Mouse (Mus musculus): ENCODE results near the gene Esp6. TPM values are rescaled to one million over a fixed set of nuclear protein-coding genes. Genes with fewer than 3 reads are reported as not detected.
"Not testable (repeated sequence)": the region's sequence is repeated elsewhere in the genome, so short reads cannot be mapped to it uniquely, and the experiment has no call there.

Esp6 gene
- not detected in 2 replicates for polyA plus RNA-seq (2016; fragmentation: Nextera tagmentation; extraction: Ambion mirVana)

GRCm38 (mm10) chr17:40561207-40561606 is at the start of gene Esp6:
Gene Esp6, plus strand, starts transcription at chr17:40561507.
- H3K4me1 ChIP-seq = no peaks in the 10 kb centered on the region
- 86% methylated on average over 5 of the region's 5 CpGs for WGBS

GRCm38 (mm10) chr17:40519818-40520217 is 41.5 kb upstream of the Esp6 start, which contains the start of gene Esp8:
Gene Esp8, plus strand, starts transcription at chr17:40520022.
- peaks cover 4% of the 10 kb centered on the region for H3K4me1 ChIP-seq
- no peaks in the 10 kb centered on the region for H3K36me3 ChIP-seq
- 0 out of 2 replicates have a peak, but pooled peaks cover 3% of the 10 kb centered on the region for H3K9me3 ChIP-seq (replicated peaks)
- no peaks in the 10 kb centered on the region for H3K27me3 ChIP-seq (ENCODE audit: low read depth, poor library complexity, severe bottlenecking)
- 42% methylated on average over 3 of the region's 3 CpGs for WGBS
- no peak for DNase-seq (ENCODE audit: low spot score)
- no peak within 1 kb of the TSS; the same call in 1 of the 2 replicates for H3K27ac ChIP-seq (replicated peaks)
- H3K4me3 ChIP-seq = no peak within 1 kb of the TSS

More at GRCm38 (mm10) chr17:40561207-40561606, at the start of gene Esp6:
- Histone ChIP-seq H3K4me3 (no peak within 1 kb of the TSS), H3K27me3 (ENCODE audit: low read depth, poor library complexity, severe bottlenecking) (no peaks in the 10 kb centered on the region), H3K9me3 (replicated peaks) (no peaks in the 10 kb centered on the region), H3K36me3 (no peaks in the 10 kb centered on the region), H3K27ac (replicated peaks) (no peak within 1 kb of the TSS)
- no peak for DNase-seq (ENCODE audit: low spot score)

- Histone ChIP-seq H3K4me1 (no peaks in the 10 kb centered on the region), H3K9me3 (replicated peaks) (no peaks in the 10 kb centered on the region), H3K4me3 (no peak overlapping the region), H3K36me3 (no peaks in the 10 kb centered on the region), H3K27ac (replicated peaks) (no peak overlapping the region), H3K27me3 (ENCODE audit: low read depth, poor library complexity, severe bottlenecking) (no peaks in the 10 kb centered on the region)
- WGBS = 85% methylated on average over 3 of the region's 3 CpGs
- no peak for DNase-seq (ENCODE audit: low spot score)
These were observed 31.5 kb upstream of the Esp6 start for GRCm38 (mm10) chr17:40529813-40530212.

- Histone ChIP-seq H3K27ac (replicated peaks) (no peak overlapping the region), H3K4me1 (no peaks in the 10 kb centered on the region), H3K27me3 (ENCODE audit: low read depth, poor library complexity, severe bottlenecking) (no peaks in the 10 kb centered on the region), H3K36me3 (no peaks in the 10 kb centered on the region), H3K9me3 (replicated peaks) (no peaks in the 10 kb centered on the region), H3K4me3 (no peak overlapping the region)
- no peak for DNase-seq (ENCODE audit: low spot score)
- WGBS = 91% methylated on average over 1 of the region's 1 CpGs
These were observed 30.2 kb upstream of the Esp6 start for GRCm38 (mm10) chr17:40531147-40531546.

GRCm38 (mm10) chr17:40547005-40547404 is 14.3 kb upstream of the Esp6 start:
- not testable (repeated sequence) for H3K9me3 ChIP-seq (replicated peaks); H3K4me3 ChIP-seq; DNase-seq (ENCODE audit: low spot score); H3K27ac ChIP-seq (replicated peaks); H3K36me3 ChIP-seq; H3K27me3 ChIP-seq (ENCODE audit: low read depth, poor library complexity, severe bottlenecking); H3K4me1 ChIP-seq
- WGBS = 80% methylated on average over 5 of the region's 5 CpGs

GRCm38 (mm10) chr17:40553470-40553869 is 7.8 kb upstream of the Esp6 start:
- H3K27ac ChIP-seq (replicated peaks) = no peak overlapping the region
- no peak overlapping the region for H3K4me3 ChIP-seq
- 77% methylated on average over 1 of the region's 1 CpGs for WGBS
- DNase-seq (ENCODE audit: low spot score) = no peak
- H3K9me3 ChIP-seq (replicated peaks) = no peaks in the 10 kb centered on the region
- H3K27me3 ChIP-seq (ENCODE audit: low read depth, poor library complexity, severe bottlenecking) = no peaks in the 10 kb centered on the region
- no peaks in the 10 kb centered on the region for H3K4me1 ChIP-seq
- H3K36me3 ChIP-seq = no peaks in the 10 kb centered on the region

GRCm38 (mm10) chr17:40583906-40584305 is 22.6 kb downstream of the Esp6 start:
- H3K9me3 ChIP-seq (replicated peaks); H3K27me3 ChIP-seq (ENCODE audit: low read depth, poor library complexity, severe bottlenecking); H3K27ac ChIP-seq (replicated peaks); DNase-seq (ENCODE audit: low spot score); H3K36me3 ChIP-seq; H3K4me3 ChIP-seq; H3K4me1 ChIP-seq: not testable (repeated sequence)
- 39% methylated on average over 6 of the region's 6 CpGs for WGBS

GRCm38 (mm10) chr17:40591297-40591696 is 30.0 kb downstream of the Esp6 start:
- no peak for DNase-seq (ENCODE audit: low spot score)
- Histone ChIP-seq H3K27me3 (ENCODE audit: low read depth, poor library complexity, severe bottlenecking) (no peaks in the 10 kb centered on the region), H3K4me1 (0 out of 2 replicates have a peak, but pooled peaks cover 3% of the 10 kb centered on the region), H3K9me3 (replicated peaks) (no peaks in the 10 kb centered on the region), H3K4me3 (no peak overlapping the region), H3K36me3 (no peaks in the 10 kb centered on the region), H3K27ac (replicated peaks) (no peak overlapping the region)

- DNase-seq (ENCODE audit: low spot score) = no peak
- no peak within 1 kb of the TSS for H3K4me3 ChIP-seq
- 0 out of 2 replicates have a peak, but pooled peaks cover 3% of the 10 kb centered on the region for H3K4me1 ChIP-seq
- H3K27ac ChIP-seq (replicated peaks) = no peak within 1 kb of the TSS
- no peaks in the 10 kb centered on the region for H3K9me3 ChIP-seq (replicated peaks)
- no peaks in the 10 kb centered on the region for H3K27me3 ChIP-seq (ENCODE audit: low read depth, poor library complexity, severe bottlenecking)
- H3K36me3 ChIP-seq = no peaks in the 10 kb centered on the region
These were observed 37.0 kb downstream of the Esp6 start, which contains the start of gene Esp4 for GRCm38 (mm10) chr17:40598294-40598693. Gene Esp4, plus strand, starts transcription at chr17:40598594.

Other genes with a start within 250 kb of the Esp6 start
- gene Crisp1, start 242.3 kb upstream of the Esp6 start, polyA plus RNA-seq (2016; fragmentation: Nextera tagmentation; extraction: Ambion mirVana) = not detected in 2 replicates
- gene Esp8, start 41.5 kb upstream of the Esp6 start, polyA plus RNA-seq (2016; fragmentation: Nextera tagmentation; extraction: Ambion mirVana) = not detected in 2 replicates
- gene Esp4, start 37.1 kb downstream of the Esp6 start, polyA plus RNA-seq (2016; fragmentation: Nextera tagmentation; extraction: Ambion mirVana) = not detected in 2 replicates
- not detected in 2 replicates for gene Esp3, start 70.6 kb downstream of the Esp6 start, polyA plus RNA-seq (2016; fragmentation: Nextera tagmentation; extraction: Ambion mirVana)
- gene Esp1, start 165.6 kb downstream of the Esp6 start, polyA plus RNA-seq (2016; fragmentation: Nextera tagmentation; extraction: Ambion mirVana) = not detected in 2 replicates
- not detected in 2 replicates for gene Crisp2, start 245.5 kb downstream of the Esp6 start, polyA plus RNA-seq (2016; fragmentation: Nextera tagmentation; extraction: Ambion mirVana)
- gene Rhag, start 249.6 kb downstream of the Esp6 start, polyA plus RNA-seq (2016; fragmentation: Nextera tagmentation; extraction: Ambion mirVana) = 5.6 and 5.9 TPM in 2 replicates

All from midbrain, embryonic 10.5 days (tissue).